Mouse (Mus musculus) olfactory bulb, adult 2 months (tissue): ENCODE measurements around the gene Mettl15. TPM values are rescaled to one million over a fixed set of nuclear protein-coding genes. Genes with fewer than 3 reads are reported as not detected.
A peak's percentile ranks its signal among the peaks of the same experiment; 100 is the strongest.

Experiments
- H3K27ac ChIP-seq: fragments of 200-500 bp; 2 replicates; pipeline ENCODE4 v1.5.1; 2012; ENCODE audit warnings: low read depth, low read length; ENCODE audit not compliant: insufficient read depth
- H3K4me1 ChIP-seq: fragments of 200-500 bp; 2 replicates; pipeline ENCODE4 v1.6.1; 2012; ENCODE audit warnings: low read length; ENCODE audit not compliant: control insufficient read depth, insufficient read depth
- H3K4me3 ChIP-seq: fragments of 200-500 bp; 2 replicates; pipeline ENCODE4 v1.5.1; 2012; ENCODE audit warnings: mild to moderate bottlenecking, low read depth, low read length, moderate library complexity; ENCODE audit not compliant: insufficient read depth
- CTCF ChIP-seq: fragments of 200-500 bp; IDR thresholded peaks from 2 replicates; pipeline ENCODE4 v1.5.1; 2012; ENCODE audit warnings: low read depth, mild to moderate bottlenecking, low read length, moderate library complexity; ENCODE audit not compliant: insufficient read depth
- POLR2A ChIP-seq: fragments of 200-500 bp; IDR thresholded peaks from 2 replicates; pipeline ENCODE4 v1.6.1; 2012; ENCODE audit warnings: mild to moderate bottlenecking, low read depth, low read length, moderate library complexity; ENCODE audit not compliant: insufficient read depth
- WGBS: fragments of 180-500 bp; shearing (Covaris S2); methylation state at CpG from one replicate; pipeline ENCODE4 v1.1.7; 2018; 5-methylcytosine and 5-hydroxymethylcytosine counted together
- polyA plus RNA-seq: library from polyadenylated mRNA; stranded (reverse); fragments of >200 nt; gene quantifications from 2 replicates; pipeline ENCODE4 v1.2.4, GENCODE M21; 2012; ENCODE audit warnings: low replicate concordance; ENCODE audit not compliant: missing spikeins, insufficient read depth, insufficient read length

Mettl15 gene
- polyA plus RNA-seq: not detected in 2 replicates

DNA sequence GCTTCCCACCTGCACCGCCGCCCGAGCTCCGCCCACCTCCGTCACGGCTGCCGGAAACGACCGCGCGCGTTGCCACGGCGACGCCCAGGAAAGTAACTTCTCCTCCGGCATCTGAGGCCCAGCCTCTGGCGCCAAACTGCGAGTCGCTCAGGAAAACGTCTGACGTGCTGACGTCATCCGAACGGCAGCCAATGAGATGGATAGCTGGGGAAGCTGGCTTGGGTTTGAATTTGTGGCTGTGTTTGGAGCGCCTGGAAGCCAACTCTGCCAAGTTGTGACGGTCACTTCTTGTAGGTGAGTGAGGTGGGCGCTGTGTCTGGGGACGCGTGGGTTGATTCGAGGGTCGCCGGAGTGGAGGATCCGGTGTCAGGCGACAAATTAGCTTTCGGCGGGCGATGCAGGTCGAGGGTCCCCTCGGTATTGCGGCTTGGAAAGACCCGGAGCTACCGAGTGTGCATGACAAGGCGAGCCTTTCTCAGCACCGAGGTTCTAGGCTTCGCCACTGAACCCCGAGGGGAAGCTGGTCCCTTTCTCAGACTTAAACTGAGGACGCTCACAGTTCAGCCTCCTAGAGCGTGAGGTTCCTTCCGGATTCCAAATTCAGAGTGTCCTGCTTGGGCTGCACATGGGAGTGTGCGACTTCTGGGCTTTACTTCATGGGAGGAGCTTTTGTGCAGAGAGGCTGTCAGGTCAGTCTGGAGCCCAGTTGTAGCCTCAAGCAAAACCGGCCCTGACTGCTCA is at the start of gene Mettl15, which contains the start of gene Kif18a:
Gene Mettl15, minus strand, starts transcription at position 149 of the 741 bp plus-strand sequence.
Gene Kif18a, plus strand, starts transcription at position 139 of the 741 bp plus-strand sequence.
- Histone ChIP-seq H3K4me3 (peak within 1 kb of the TSS; percentile 64), H3K27ac (peak within 1 kb of the TSS; percentile 43), H3K4me1 (peaks cover 9% of the 10 kb centered on the region; the same call in 1 of the 2 replicates)
- WGBS: under 1% methylated on average over 51 of the region's 51 CpGs
- TF ChIP-seq POLR2A (peak; percentile 59; the same call in 1 of the 2 replicates), CTCF (no peak)

DNA sequence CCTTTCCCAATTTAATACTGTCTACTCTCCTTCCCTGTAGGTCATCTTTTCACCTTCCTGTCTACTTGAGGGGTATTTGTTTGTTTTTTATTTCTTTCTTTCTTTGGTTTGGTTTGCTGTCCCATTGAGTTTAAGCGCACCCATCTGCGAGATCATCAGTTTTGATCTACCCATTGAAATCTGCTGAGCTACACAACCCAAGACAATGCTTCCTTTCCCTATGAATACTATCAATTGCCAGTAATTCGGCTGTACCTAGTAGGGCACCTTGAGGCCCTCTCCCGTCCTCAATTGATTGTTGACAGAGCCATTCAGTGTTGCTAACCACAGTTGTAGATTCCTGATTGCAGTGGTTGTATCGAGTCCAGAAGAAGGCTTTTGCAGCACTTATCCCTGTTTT is 30.8 kb upstream of the Mettl15 start:
- no peak overlapping the region for H3K4me3 ChIP-seq
- no peak for TF ChIP-seq CTCF
- TF ChIP-seq POLR2A: no peak
- 95% methylated on average over 5 of the region's 5 CpGs for WGBS
- H3K27ac ChIP-seq: no peak overlapping the region
- H3K4me1 ChIP-seq: no peaks in the 10 kb centered on the region

DNA sequence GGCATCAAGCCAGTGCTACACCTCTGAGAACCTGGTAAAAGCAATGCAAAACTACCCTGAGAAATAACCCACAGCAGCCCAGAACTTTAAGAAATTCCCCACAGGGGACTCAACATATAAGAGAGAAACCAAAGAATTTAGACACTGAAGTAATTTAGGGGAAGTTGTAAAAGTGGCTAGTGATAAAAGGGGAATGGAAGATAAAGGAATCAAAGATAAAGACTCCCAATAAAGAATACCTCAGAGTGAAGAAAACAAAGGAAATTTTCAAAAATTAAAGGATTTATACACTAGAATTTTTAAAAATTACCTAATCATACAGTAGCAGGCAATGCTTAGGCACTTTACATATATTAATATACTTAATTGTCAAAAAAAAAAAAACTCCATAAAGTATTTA is 23.1 kb upstream of the Mettl15 start:
- no peak overlapping the region for H3K4me3 ChIP-seq
- TF ChIP-seq CTCF: no peak
- no peak for TF ChIP-seq POLR2A

DNA sequence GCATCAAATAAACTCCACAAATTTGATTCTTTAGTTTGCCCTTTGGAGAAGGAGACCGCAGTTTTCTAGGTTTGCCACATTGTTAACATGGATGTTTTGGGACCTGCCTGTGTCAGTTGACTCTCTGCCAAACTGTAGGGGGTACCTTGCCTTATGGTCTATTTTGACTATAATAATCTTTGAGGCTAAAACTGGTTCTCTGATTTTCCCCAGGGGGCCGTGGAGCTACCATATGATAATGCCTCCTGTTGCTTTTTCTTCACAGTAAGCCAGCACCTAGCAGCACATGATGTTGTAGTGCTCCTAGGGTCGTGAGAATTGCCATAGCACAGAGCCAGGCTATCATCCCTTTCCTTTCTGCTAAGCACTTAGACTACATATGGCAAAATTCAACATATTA is 21.7 kb upstream of the Mettl15 start:
- TF ChIP-seq POLR2A (no peak), CTCF (no peak)
- Histone ChIP-seq H3K4me3 (no peak overlapping the region), H3K4me1 (no peaks in the 10 kb centered on the region), H3K27ac (no peak overlapping the region)
- 94% methylated on average over 3 of the region's 3 CpGs for WGBS

More for the DNA sequence above, 23.1 kb upstream of the Mettl15 start:
- Histone ChIP-seq H3K27ac (no peak overlapping the region), H3K4me1 (no peaks in the 10 kb centered on the region)

DNA sequence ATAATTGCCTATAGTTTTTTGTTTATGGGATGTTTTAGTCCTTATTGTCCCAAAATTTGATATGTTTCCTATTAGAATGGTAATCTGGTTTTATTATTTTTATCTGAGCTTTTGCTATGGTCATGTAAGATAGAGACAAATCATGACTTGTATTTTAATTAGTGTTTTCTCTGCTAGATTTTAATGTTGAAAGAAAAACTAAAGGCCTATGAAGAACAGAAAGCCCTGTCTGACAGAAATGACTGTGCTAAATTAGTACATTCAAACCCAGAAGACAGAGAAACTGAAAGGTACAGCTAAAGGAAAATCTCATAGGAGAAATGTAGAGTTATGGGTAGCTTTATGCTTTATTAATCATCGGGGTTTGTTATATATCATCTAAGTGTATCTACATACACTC is 17.6 kb upstream of the Mettl15 start:
- no peak for TF ChIP-seq CTCF
- TF ChIP-seq POLR2A: no peak
- WGBS: 96% methylated on average over 1 of the region's 1 CpGs

DNA sequence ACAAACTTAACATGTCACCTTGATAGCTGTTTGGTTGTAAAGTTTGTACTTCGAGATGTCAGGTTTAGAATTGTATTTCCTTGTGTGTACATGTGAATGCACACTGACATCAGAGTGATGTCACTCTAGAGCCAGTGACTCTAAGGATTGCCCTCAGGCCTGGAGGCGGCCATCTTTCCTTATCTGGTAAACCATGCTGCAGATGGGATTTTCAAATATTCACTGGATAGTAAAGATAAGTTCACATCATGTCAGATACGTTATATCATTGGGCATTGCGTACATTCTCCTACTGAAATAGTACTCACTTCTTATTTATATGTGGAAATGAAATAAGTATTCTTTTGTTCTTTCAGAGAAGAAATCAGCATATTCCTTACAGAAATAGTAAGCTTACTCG is 15.7 kb upstream of the Mettl15 start:
- no peak overlapping the region for H3K27ac ChIP-seq
- TF ChIP-seq POLR2A (no peak), CTCF (no peak)
- no peak overlapping the region for H3K4me3 ChIP-seq
- WGBS: 91% methylated on average over 5 of the region's 5 CpGs
- H3K4me1 ChIP-seq: no peaks in the 10 kb centered on the region

More for the DNA sequence above, 17.6 kb upstream of the Mettl15 start:
- H3K27ac ChIP-seq: no peak overlapping the region
- no peaks in the 10 kb centered on the region for H3K4me1 ChIP-seq
- H3K4me3 ChIP-seq: no peak overlapping the region

DNA sequence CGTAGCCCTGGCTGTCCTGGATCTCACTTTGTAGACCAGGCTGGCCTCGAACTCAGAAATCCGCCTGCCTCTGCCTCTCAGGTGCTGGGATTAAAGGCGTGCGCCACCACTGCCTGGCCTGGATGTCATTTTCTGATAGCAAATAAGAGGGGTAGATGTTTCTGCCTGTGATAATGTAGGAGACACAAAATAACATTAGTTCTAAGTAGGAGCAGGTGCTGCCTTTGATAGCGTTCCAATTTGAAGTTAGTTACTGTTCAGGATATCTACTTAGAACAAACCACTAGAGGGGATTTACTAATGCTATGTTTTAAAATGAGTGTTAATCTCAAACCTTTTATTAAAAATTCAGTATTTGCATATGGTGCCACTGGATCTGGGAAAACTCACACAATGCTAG is 8.8 kb upstream of the Mettl15 start:
- TF ChIP-seq CTCF (no peak), POLR2A (no peak)
- 96% methylated on average over 6 of the region's 6 CpGs for WGBS
- no peaks in the 10 kb centered on the region for H3K4me1 ChIP-seq
- no peak overlapping the region for H3K4me3 ChIP-seq
- H3K27ac ChIP-seq: no peak overlapping the region

DNA sequence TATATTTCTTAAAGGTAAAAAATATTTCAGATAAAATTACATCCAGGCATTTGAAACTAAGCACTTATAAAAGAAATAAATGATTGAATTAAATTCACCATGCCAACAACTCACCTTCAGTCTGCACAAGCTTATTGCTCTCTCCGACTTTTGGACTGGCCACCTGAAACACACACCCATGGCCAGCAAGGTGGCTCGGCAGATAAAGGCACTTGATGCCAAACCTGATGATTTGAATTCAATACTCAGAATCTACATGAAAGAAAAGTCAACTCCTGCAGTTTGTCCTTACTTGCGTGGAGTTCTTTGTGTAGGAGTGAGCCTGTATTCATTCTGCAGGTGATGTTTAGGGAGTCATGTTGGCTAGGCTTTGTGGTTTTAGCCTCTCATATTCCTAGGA is 3.6 kb upstream of the Mettl15 start:
- no peak for TF ChIP-seq POLR2A
- TF ChIP-seq CTCF: no peak
- 91% methylated on average over 3 of the region's 3 CpGs for WGBS
- H3K4me3 ChIP-seq: no peak overlapping the region
- peaks cover 4% of the 10 kb centered on the region; the same call in 1 of the 2 replicates for H3K4me1 ChIP-seq
- no peak overlapping the region for H3K27ac ChIP-seq

DNA sequence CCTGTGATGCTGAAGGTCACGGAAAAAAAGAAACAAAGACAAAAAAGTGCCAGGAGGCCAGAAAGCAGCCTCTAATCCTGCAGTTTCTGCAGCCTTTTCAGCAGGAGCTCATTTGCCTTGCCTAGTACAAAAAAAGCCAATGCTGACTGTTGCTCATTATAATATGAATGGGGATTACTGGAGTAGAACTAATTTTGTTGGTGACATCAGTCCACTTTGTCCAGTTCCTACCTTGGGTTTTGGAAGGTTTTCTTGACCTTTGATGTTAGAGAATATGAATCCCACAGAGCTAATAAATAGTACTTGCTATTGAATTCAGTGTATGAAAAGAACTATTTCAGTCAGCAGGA is 768 bp upstream of the Mettl15 start:
- no peak for TF ChIP-seq POLR2A
- TF ChIP-seq CTCF: no peak
- H3K4me1 ChIP-seq: peaks cover 9% of the 10 kb centered on the region; the same call in 1 of the 2 replicates
- peak overlapping the region; percentile 64 for H3K4me3 ChIP-seq
- H3K27ac ChIP-seq: no peak overlapping the region
- 0% methylated on average over 1 of the region's 1 CpGs for WGBS

DNA sequence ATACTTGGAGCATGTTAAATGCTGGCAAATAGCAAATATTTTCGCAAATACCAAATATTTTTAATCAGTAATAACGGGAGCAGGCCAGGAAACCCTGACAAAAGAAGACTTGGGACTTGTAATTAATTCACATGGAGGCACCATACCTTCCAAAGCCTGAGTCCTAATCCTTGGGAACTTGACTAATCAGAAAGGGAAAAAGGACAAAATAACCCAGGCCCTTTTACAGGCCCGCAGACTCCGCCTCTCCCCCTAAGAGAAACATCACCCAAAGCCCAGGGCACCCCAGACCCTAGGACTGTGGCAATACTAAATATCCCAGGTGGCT is 312 bp downstream of the Mettl15 start:
- TF ChIP-seq CTCF (no peak), POLR2A (no peak)
- peak overlapping the region; percentile 43 for H3K27ac ChIP-seq
- peak overlapping the region; percentile 64 for H3K4me3 ChIP-seq
- H3K4me1 ChIP-seq: peaks cover 9% of the 10 kb centered on the region; the same call in 1 of the 2 replicates
- 4% methylated on average over 4 of the region's 4 CpGs for WGBS
